In the genomic region with DNA sequence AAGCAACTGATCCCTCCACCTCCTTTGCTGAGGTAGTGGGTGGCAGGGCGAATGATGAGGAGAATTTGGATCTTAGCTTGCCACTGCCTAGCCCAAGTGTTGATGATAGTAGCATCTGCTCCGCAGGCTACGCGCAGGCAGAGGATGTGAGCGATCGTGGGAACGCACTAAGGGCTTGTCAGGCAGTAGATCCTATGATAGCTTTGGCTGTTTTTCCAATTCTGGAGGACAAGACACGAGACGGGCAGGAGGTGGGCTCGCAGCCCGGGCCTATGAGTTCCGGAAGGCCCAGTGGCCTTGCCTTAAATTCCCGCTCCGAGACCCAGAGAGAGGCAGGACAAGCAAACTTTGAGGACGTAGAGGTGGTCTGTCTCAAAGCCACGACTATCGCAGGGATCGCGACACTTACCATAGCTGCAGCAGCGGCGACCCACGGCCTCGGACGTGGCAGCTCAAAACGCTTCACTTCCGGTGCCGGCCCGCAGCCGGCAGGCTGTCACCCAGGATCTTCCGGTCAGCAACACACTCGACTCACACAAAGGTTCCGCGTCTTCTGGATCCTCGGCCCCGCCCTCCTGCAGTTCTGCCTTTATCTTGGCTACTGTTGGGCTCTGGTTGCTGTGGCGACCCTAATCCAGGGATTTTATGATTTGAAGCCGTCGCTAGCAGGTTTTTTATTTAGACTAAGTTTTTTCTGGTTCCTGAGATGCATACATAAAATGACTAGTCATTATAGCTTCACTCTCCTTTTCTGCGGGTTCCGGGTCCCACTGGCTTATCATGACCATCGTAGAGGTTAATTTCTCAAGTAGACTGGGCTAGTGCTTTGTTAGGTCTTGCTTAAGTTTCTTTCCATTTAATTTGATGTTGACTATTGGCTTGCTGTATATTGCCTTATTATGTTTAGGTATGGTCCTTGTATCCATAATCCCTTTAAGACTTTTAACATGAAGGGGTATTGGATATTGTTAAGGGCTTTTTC, we compare ENCODE assay signal across 8 mouse cellular contexts. TPM values are rescaled to one million over a fixed set of nuclear protein-coding genes. Genes with fewer than 3 reads are reported as not detected.
A peak's percentile ranks its signal among the peaks of the same experiment; 100 is the strongest.
DNase-seq lines count a peak whose midpoint lies in the region; ATAC-seq and TF ChIP-seq lines count a peak whose summit lies in the region.

Sec13 (minus strand) TSS at position 508 of the 982 bp plus-strand sequence.

- no peak for TF ChIP-seq POLR2A in bone marrow macrophage, adult 2 months (IDR thresholded peaks at IDR 0.05; ENCODE audit: borderline replicate concordance, low read depth, low read length)
- peak; percentile 94 for TF ChIP-seq POLR2A in embryonic fibroblast, embryonic 13.5 days (IDR thresholded peaks at IDR 0.05; ENCODE audit: low read depth, low read length)
- TF ChIP-seq POLR2A in liver, adult 2 months (IDR thresholded peaks at IDR 0.05; ENCODE audit: extremely low read depth, insufficient read depth, low read length), result peak; percentile 60; the same call in 1 of the 2 replicates
- TF ChIP-seq POLR2A in myocyte (IDR thresholded peaks at IDR 0.05; ENCODE audit: insufficient read length, low read depth), result peak; percentile 94

- H3K4me3 ChIP-seq in bone marrow macrophage, adult 2 months (ENCODE audit: insufficient read depth, low read length), result peak within 1 kb of the TSS; percentile 94
- peak within 1 kb of the TSS; percentile 93 for H3K4me3 ChIP-seq in embryonic fibroblast, embryonic 13.5 days (ENCODE audit: insufficient read depth, low read length)
- H3K4me3 ChIP-seq in heart, embryonic 10.5 days, result peak within 1 kb of the TSS; percentile 88
- peak within 1 kb of the TSS; percentile 93 for H3K4me3 ChIP-seq in kidney, embryonic 15.5 days (replicated peaks)
- peak within 1 kb of the TSS; percentile 76 for H3K4me3 ChIP-seq in liver, adult 2 months (ENCODE audit: insufficient read depth, low read depth, low read length)
- H3K4me3 ChIP-seq in myocyte, result peak within 1 kb of the TSS; percentile 91

- DNase-seq in A20 (ENCODE audit: low read depth, low spot score), result peak; percentile 91
- peak; percentile 88 for DNase-seq in heart, embryonic 10.5 days (ENCODE audit: low spot score)
- peak; percentile 81 for DNase-seq in liver, adult 2 months (ENCODE audit: extremely low read depth, low read depth, low spot score)
- DNase-seq in splenic B cell, adult 2 months (ENCODE audit: low read depth, low spot score), result peak; percentile 89

- peaks cover 16% of the 10 kb centered on the region; the same call in 1 of the 2 replicates for H3K79me2 ChIP-seq in liver, adult 2 months (ENCODE audit: control insufficient read depth, insufficient read depth, low read length)
- H3K79me2 ChIP-seq in myocyte (ENCODE audit: control insufficient read depth, insufficient read depth), result peaks cover 39% of the 10 kb centered on the region

- no peaks in the 10 kb centered on the region for H3K9me3 ChIP-seq in heart, embryonic 10.5 days
- H3K9me3 ChIP-seq in kidney, embryonic 15.5 days (replicated peaks), result no peaks in the 10 kb centered on the region

- H3K27me3 ChIP-seq in heart, embryonic 10.5 days (ENCODE audit: insufficient read depth, poor library complexity, severe bottlenecking), result no peaks in the 10 kb centered on the region
- no peaks in the 10 kb centered on the region for H3K27me3 ChIP-seq in kidney, embryonic 15.5 days
- no peaks in the 10 kb centered on the region for H3K27me3 ChIP-seq in liver, adult 2 months (ENCODE audit: control insufficient read depth, insufficient read depth, low read length)
- H3K27me3 ChIP-seq in myocyte (ENCODE audit: control insufficient read depth, insufficient read depth, insufficient read length), result peaks cover 21% of the 10 kb centered on the region
- H3K27me3 ChIP-seq in splenic B cell, adult 2 months (ENCODE audit: control insufficient read depth, insufficient read depth, low read length, poor library complexity, severe bottlenecking), result no peaks in the 10 kb centered on the region

- H3K4me2 ChIP-seq in kidney, embryonic 15.5 days, result peak within 1 kb of the TSS; percentile 82
- H3K4me2 ChIP-seq in myocyte (ENCODE audit: low read depth), result peak within 1 kb of the TSS; percentile 90

- TF ChIP-seq CTCF in bone marrow macrophage, adult 2 months (IDR thresholded peaks at IDR 0.05; ENCODE audit: low read depth, low read length), result no peak
- TF ChIP-seq CTCF in embryonic fibroblast, embryonic 13.5 days (IDR thresholded peaks at IDR 0.05; ENCODE audit: borderline replicate concordance, insufficient read depth, low read length), result no peak
- TF ChIP-seq CTCF in liver, adult 2 months (IDR thresholded peaks at IDR 0.05; ENCODE audit: low read depth, low read length), result no peak

- peak within 1 kb of the TSS; percentile 54 for H3K27ac ChIP-seq in bone marrow macrophage, adult 2 months (ENCODE audit: insufficient read depth, low read depth, low read length)
- H3K27ac ChIP-seq in embryonic fibroblast, embryonic 13.5 days (ENCODE audit: insufficient read depth, low read length), result peak within 1 kb of the TSS; percentile 61
- H3K27ac ChIP-seq in heart, embryonic 10.5 days, result peak within 1 kb of the TSS; percentile 90
- H3K27ac ChIP-seq in kidney, embryonic 15.5 days, result peak within 1 kb of the TSS; percentile 72; the same call in 1 of the 2 replicates
- H3K27ac ChIP-seq in liver, adult 2 months (replicated peaks; ENCODE audit: insufficient read depth, low read depth, low read length), result peak within 1 kb of the TSS; percentile 73

- peaks cover 29% of the 10 kb centered on the region for H3K36me3 ChIP-seq in heart, embryonic 10.5 days
- H3K36me3 ChIP-seq in kidney, embryonic 15.5 days, result peaks cover 27% of the 10 kb centered on the region
- H3K36me3 ChIP-seq in liver, adult 2 months (ENCODE audit: control insufficient read depth, insufficient read depth, low read length), result peaks cover 6% of the 10 kb centered on the region
- peaks cover 14% of the 10 kb centered on the region for H3K36me3 ChIP-seq in myocyte (ENCODE audit: control insufficient read depth, insufficient read depth)
- peaks cover 2% of the 10 kb centered on the region for H3K36me3 ChIP-seq in splenic B cell, adult 2 months (ENCODE audit: control insufficient read depth, insufficient read depth, low read length, poor library complexity, severe bottlenecking)

- WGBS in heart, embryonic 10.5 days, result 7% methylated on average over 41 of the region's 41 CpGs
- WGBS in kidney, embryonic 15.5 days, result 7% methylated on average over 41 of the region's 41 CpGs
- 7% methylated on average over 41 of the region's 41 CpGs for WGBS in liver, adult 2 months

- peak within 1 kb of the TSS; percentile 4 for H3ac ChIP-seq in myocyte (ENCODE audit: control insufficient read depth, insufficient read length)

- H3K9ac ChIP-seq in kidney, embryonic 15.5 days, result peak within 1 kb of the TSS; percentile 87
- peak within 1 kb of the TSS; percentile 89 for H3K9ac ChIP-seq in liver, adult 2 months (ENCODE audit: low read depth, low read length)

- peaks cover 16% of the 10 kb centered on the region for H3K4me1 ChIP-seq in bone marrow macrophage, adult 2 months (ENCODE audit: control insufficient read depth, insufficient read depth, low read length)
- peaks cover 4% of the 10 kb centered on the region; the same call in 1 of the 2 replicates for H3K4me1 ChIP-seq in embryonic fibroblast, embryonic 13.5 days (ENCODE audit: control insufficient read depth, insufficient read depth, low read length)
- H3K4me1 ChIP-seq in heart, embryonic 10.5 days, result peaks cover 14% of the 10 kb centered on the region
- H3K4me1 ChIP-seq in kidney, embryonic 15.5 days, result peaks cover 14% of the 10 kb centered on the region
- no peaks in the 10 kb centered on the region; the same call in 1 of the 2 replicates for H3K4me1 ChIP-seq in liver, adult 2 months (ENCODE audit: control insufficient read depth, insufficient read depth, low read length)

- ATAC-seq in kidney, embryonic 15.5 days (replicated peaks; ENCODE audit: low FRiP score), result peak; percentile 69

TF ChIP-seq in myocyte, 11 proteins besides CTCF, POLR2A, EP300 and RAD21:
- TF ChIP-seq E2F4 (IDR thresholded peaks at IDR 0.05; ENCODE audit: insufficient read depth), result no peak
- TF ChIP-seq MYOG (IDR thresholded peaks at IDR 0.05; ENCODE audit: control insufficient read depth in 1 of 3, insufficient read depth in 1 of 3, insufficient read length in 2 of 3, low read depth in 2 of 3), result peak; percentile 24 to 73 (median 49)
- peak; percentile 34 for TF ChIP-seq SRF (IDR thresholded peaks at IDR 0.05; ENCODE audit: control insufficient read depth, insufficient read length, low read depth)
- TF ChIP-seq CEBPB (IDR thresholded peaks at IDR 0.05; ENCODE audit: insufficient read depth, poor library complexity, severe bottlenecking), result no peak
- peak in 2 of 3 experiments; percentile 8 to 42 for TF ChIP-seq MYOD1 (IDR thresholded peaks at IDR 0.05; ENCODE audit: control insufficient read depth in 1 of 3, insufficient read length in 2 of 3, low read depth in 2 of 3)
- peak; percentile 96 for TF ChIP-seq POLR2AphosphoS2 (IDR thresholded peaks at IDR 0.05; ENCODE audit: insufficient read length, low read depth)
- no peak for TF ChIP-seq REST (IDR thresholded peaks at IDR 0.05; ENCODE audit: insufficient read depth, insufficient read length)
- no peak for TF ChIP-seq USF1 (IDR thresholded peaks at IDR 0.05; ENCODE audit: low read depth)
- TF ChIP-seq MAX (IDR thresholded peaks at IDR 0.05; ENCODE audit: low read depth), result no peak

RNA-seq across cellular contexts. Expression of gene Sec13, which starts in this region (rescaled TPM):
- 52.3 and 59.9 TPM in 2 replicates for polyA plus RNA-seq in bone marrow macrophage, adult 2 months (2012; ENCODE audit: insufficient read depth, insufficient read length, missing spikeins)
- polyA plus RNA-seq in embryonic fibroblast, embryonic 13.5 days (2011; ENCODE audit: insufficient read length, low read depth, missing spikeins), result 182 and 189 TPM in 2 replicates
- polyA plus RNA-seq in heart, embryonic 10.5 days (2016; fragmentation: Nextera tagmentation; extraction: Ambion mirVana), result 288 and 313 TPM in 2 replicates
- polyA plus RNA-seq in kidney, embryonic 15.5 days (2015; fragmentation: Nextera tagmentation; extraction: Ambion mirVana), result 268 and 273 TPM in 2 replicates
- 98.7 and 108 TPM in 2 replicates for total RNA-seq in liver, adult 2 months (2014; rRNA removed)
- 86.2 and 88.2 TPM in 2 replicates for polyA plus RNA-seq in liver, adult 2 months (2012; rRNA removed)
- 229 TPM for polyA plus RNA-seq in myocyte (2012; fragmentation: generic; extraction: Trizol)

Comparison
In these comparisons a context has a peak if more than half of its experiments do, and no peak if none do; other contexts are left out.
1. Peak in every context shown above with its lines: DNase-seq, ATAC-seq, H3K4me3 ChIP-seq and H3K27ac ChIP-seq.